Mouse (Mus musculus): Measurements from ENCODE around the gene Acad9. TPM values are rescaled to one million over a fixed set of nuclear protein-coding genes. Genes with fewer than 3 reads are reported as not detected.

Acad9 gene
- total and polyA plus RNA-seq, 2 experiments from 2014 or later = 30.9 to 65.6 TPM

GRCm38 (mm10) chr3:36138996-36139395, 73.2 kb downstream of the Acad9 start:
- H3K9ac ChIP-seq (replicated peaks; ENCODE audit: low read length, poor library complexity, severe bottlenecking) = no peak overlapping the region
- ATAC-seq (ENCODE audit: low FRiP score) = no peak
- no peaks in the 10 kb centered on the region for H3K4me1 ChIP-seq (ENCODE audit: insufficient read depth, low read length)
- no peak overlapping the region for H3K27ac ChIP-seq (ENCODE audit: low read depth, low read length)
- no peak for TF ChIP-seq CTCF (IDR thresholded peaks at IDR 0.05)
- DNase-seq (ENCODE audit: low spot score) = no peak
- H3K4me2 ChIP-seq (ENCODE audit: low read depth, low read length, poor library complexity, severe bottlenecking) = no peak overlapping the region
- no peaks in the 10 kb centered on the region for H3K27me3 ChIP-seq (ENCODE audit: insufficient read depth, low read length)
- no peaks in the 10 kb centered on the region for H3K36me3 ChIP-seq (ENCODE audit: insufficient read depth, low read length)
- no peak overlapping the region for H3K4me3 ChIP-seq (ENCODE audit: low read depth, low read length)
- no peaks in the 10 kb centered on the region for H3K9me3 ChIP-seq (ENCODE audit: low read length)

Other genes with a start within 250 kb of the Acad9 start
- gene Dcun1d1, start 128.5 kb upstream of the Acad9 start, total RNA-seq (2014; rRNA removed) = 62.0 and 69.0 TPM in 2 replicates
- 108 and 110 TPM in 2 replicates for gene Dcun1d1, start 128.5 kb upstream of the Acad9 start, polyA plus RNA-seq (2015; fragmentation: Nextera tagmentation; extraction: Ambion mirVana)
- gene Mccc1, start 65.3 kb upstream of the Acad9 start, total RNA-seq (2014; rRNA removed) = 7.2 and 18.0 TPM in 2 replicates
- 16.1 and 19.1 TPM in 2 replicates for gene Mccc1, start 65.3 kb upstream of the Acad9 start, polyA plus RNA-seq (2015; fragmentation: Nextera tagmentation; extraction: Ambion mirVana)
- gene Ccdc144b, start 12.4 kb upstream of the Acad9 start, total RNA-seq (2014; rRNA removed) = not detected in 2 replicates
- gene Ccdc144b, start 12.4 kb upstream of the Acad9 start, polyA plus RNA-seq (2015; fragmentation: Nextera tagmentation; extraction: Ambion mirVana) = 0.02 TPM in 1 of 2 replicates, not detected in the other
- gene D3Ertd254e, start 85.0 kb downstream of the Acad9 start, total RNA-seq (2014; rRNA removed) = 23.1 and 23.4 TPM in 2 replicates
- 12.5 and 12.6 TPM in 2 replicates for gene D3Ertd254e, start 85.0 kb downstream of the Acad9 start, polyA plus RNA-seq (2015; fragmentation: Nextera tagmentation; extraction: Ambion mirVana)
- gene Qrfpr, start 156.3 kb downstream of the Acad9 start, total RNA-seq (2014; rRNA removed) = 0.24 and 0.33 TPM in 2 replicates
- gene Qrfpr, start 156.3 kb downstream of the Acad9 start, polyA plus RNA-seq (2015; fragmentation: Nextera tagmentation; extraction: Ambion mirVana) = 1.8 TPM in 2 replicates

All from midbrain, postnatal 0 days (tissue).